Mouse (Mus musculus) liver, adult 2 months (tissue): ENCODE data around the gene Nit2. TPM values are rescaled to one million over a fixed set of nuclear protein-coding genes. Genes with fewer than 3 reads are reported as not detected.

Source experiments
- DNase-seq: peaks from one replicate; pipeline ENCODE4 v3.0.0-alpha.2; 2011; ENCODE audit warnings: low read depth, low spot score; ENCODE audit errors: extremely low read depth
- H3K27ac ChIP-seq: fragments of 200-500 bp; replicated peaks from 2 replicates; pipeline ENCODE4 v1.5.1; 2012; ENCODE audit warnings: low read depth, mild to moderate bottlenecking, control low read depth, inconsistent platforms, low read length; ENCODE audit not compliant: insufficient read depth
- H3K27me3 ChIP-seq: fragments of 200-500 bp; 2 replicates; pipeline ENCODE4 v1.6.1; 2012; ENCODE audit warnings: mild to moderate bottlenecking, moderate library complexity, low read length, inconsistent platforms; ENCODE audit not compliant: control insufficient read depth, insufficient read depth
- H3K36me3 ChIP-seq: fragments of 200-500 bp; 2 replicates; pipeline ENCODE4 v1.6.1; 2012; ENCODE audit warnings: low read length, inconsistent platforms; ENCODE audit not compliant: control insufficient read depth, insufficient read depth
- H3K4me1 ChIP-seq: fragments of 200-500 bp; 2 replicates; pipeline ENCODE4 v1.6.1; 2011; ENCODE audit warnings: low read length; ENCODE audit not compliant: control insufficient read depth, insufficient read depth
- H3K4me3 ChIP-seq: fragments of 200-500 bp; 2 replicates; pipeline ENCODE4 v1.5.1; 2011; ENCODE audit warnings: low read depth, mild to moderate bottlenecking, control low read depth, low read length, moderate library complexity; ENCODE audit not compliant: insufficient read depth
- H3K79me2 ChIP-seq: fragments of 200-500 bp; 2 replicates; pipeline ENCODE4 v1.6.1; 2012; ENCODE audit warnings: inconsistent platforms, mild to moderate bottlenecking, low read length, moderate library complexity; ENCODE audit not compliant: control insufficient read depth, insufficient read depth
- H3K9ac ChIP-seq: fragments of 200-500 bp; 2 replicates; pipeline ENCODE4 v1.6.1; 2012; ENCODE audit warnings: low read depth, mild to moderate bottlenecking, control low read depth, inconsistent platforms, low read length
- CTCF ChIP-seq: fragments of 200-500 bp; IDR thresholded peaks from 2 replicates; pipeline ENCODE4 v1.5.1; 2011; ENCODE audit warnings: low read depth, low read length, control low read depth
- POLR2A ChIP-seq: fragments of 200-500 bp; IDR thresholded peaks from 2 replicates; pipeline ENCODE4 v1.6.1; 2011; ENCODE audit warnings: low read length, control low read depth; ENCODE audit not compliant: insufficient read depth; ENCODE audit errors: extremely low read depth
- WGBS: fragments of 180-500 bp; shearing (Covaris S2); methylation state at CpG from one replicate; pipeline ENCODE4 v1.1.7; 2018; 5-methylcytosine and 5-hydroxymethylcytosine counted together
- polyA plus RNA-seq: library from polyadenylated mRNA; depleted of rRNA; stranded (reverse); fragments of >200 nt; gene quantifications from 2 replicates; pipeline ENCODE4 v1.2.3, GENCODE M21; 2012
- total RNA-seq: library from RNA; depleted of rRNA; stranded (reverse); fragments of >200 nt; gene quantifications from 2 replicates; pipeline ENCODE4 v1.2.3, GENCODE M21; 2014

Gene Nit2
- total and polyA plus RNA-seq, 2 experiments = 172 to 288 TPM

DNA sequence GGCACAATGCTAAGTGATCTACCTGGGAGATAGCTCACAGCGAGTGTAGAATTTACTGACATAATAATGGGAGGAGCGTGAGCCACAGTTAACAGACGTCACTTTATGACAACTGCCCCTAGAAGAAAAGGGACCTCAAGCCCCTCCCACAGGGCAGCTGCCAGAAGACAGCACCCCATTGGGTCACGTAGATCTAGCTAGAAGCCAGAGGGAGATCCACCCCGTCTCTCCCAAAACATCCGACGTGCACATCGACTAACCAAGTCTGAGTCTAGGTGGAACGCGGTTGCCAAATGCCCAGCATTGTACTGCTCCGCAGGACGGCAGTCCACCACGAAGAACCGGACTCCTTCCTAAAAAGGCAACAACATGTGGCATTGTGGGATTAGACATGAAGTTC is 24.1 kb upstream of the Nit2 start:
- Histone ChIP-seq H3K9ac (no peak overlapping the region), H3K27me3 (no peaks in the 10 kb centered on the region), H3K27ac (no peak overlapping the region), H3K4me3 (no peak overlapping the region), H3K79me2 (no peaks in the 10 kb centered on the region), H3K4me1 (peaks cover 3% of the 10 kb centered on the region; the same call in 1 of the 2 replicates), H3K36me3 (peaks cover 31% of the 10 kb centered on the region)
- 97% methylated on average over 14 of the region's 14 CpGs for WGBS
- no peak for TF ChIP-seq POLR2A
- TF ChIP-seq CTCF = no peak
- no peak for DNase-seq

DNA sequence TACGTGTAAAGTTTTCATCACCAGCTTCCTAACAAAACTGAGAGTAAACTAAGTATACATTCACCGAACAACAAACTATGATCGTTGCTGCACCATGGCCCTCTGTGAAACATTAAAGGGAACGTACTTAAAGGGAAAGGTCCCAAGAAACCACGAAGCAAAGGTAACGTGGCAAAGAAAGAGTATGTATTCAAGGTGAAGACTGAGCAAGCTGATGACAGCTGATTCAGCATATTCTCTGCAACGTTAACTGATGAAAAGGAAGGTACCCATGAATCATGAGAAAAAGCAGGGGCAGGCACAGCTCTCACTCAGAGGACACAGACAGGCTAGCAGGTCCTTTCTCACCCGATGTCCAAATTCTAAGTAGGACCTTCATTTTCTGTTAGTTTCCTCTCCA is 23.2 kb upstream of the Nit2 start:
- no peak for DNase-seq
- WGBS = 87% methylated on average over 8 of the region's 8 CpGs
- H3K4me1 ChIP-seq = peaks cover 3% of the 10 kb centered on the region; the same call in 1 of the 2 replicates
- H3K9ac ChIP-seq = no peak overlapping the region
- no peaks in the 10 kb centered on the region for H3K79me2 ChIP-seq
- no peak overlapping the region for H3K4me3 ChIP-seq
- no peak overlapping the region for H3K27ac ChIP-seq
- no peak for TF ChIP-seq CTCF
- TF ChIP-seq POLR2A = no peak
- no peaks in the 10 kb centered on the region for H3K27me3 ChIP-seq
- H3K36me3 ChIP-seq = peaks cover 29% of the 10 kb centered on the region

DNA sequence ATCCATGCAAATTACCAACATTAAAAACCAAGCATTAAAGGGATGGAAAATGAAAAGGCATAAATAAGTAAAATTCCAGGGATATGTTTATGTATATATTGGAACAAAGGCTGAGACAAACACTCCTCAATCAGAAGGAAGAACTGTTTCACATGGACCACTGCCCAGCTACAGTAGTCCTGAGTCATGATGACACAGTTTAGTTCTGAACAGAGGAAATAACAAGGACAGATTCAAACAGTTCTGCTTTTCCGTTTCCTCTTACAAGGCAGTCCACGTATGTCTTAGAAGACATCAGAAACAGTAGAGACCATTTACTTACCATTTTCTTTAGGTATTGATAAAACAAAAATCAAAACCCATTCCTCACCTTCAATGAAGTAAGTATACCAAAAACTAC is 22.4 kb upstream of the Nit2 start:
- DNase-seq = peak; percentile 31
- Histone ChIP-seq H3K27ac (no peak overlapping the region), H3K79me2 (no peaks in the 10 kb centered on the region), H3K4me3 (no peak overlapping the region), H3K4me1 (peaks cover 3% of the 10 kb centered on the region; the same call in 1 of the 2 replicates), H3K27me3 (no peaks in the 10 kb centered on the region), H3K36me3 (peaks cover 22% of the 10 kb centered on the region), H3K9ac (no peak overlapping the region)
- 83% methylated on average over 2 of the region's 2 CpGs for WGBS
- TF ChIP-seq POLR2A = no peak
- no peak for TF ChIP-seq CTCF

DNA sequence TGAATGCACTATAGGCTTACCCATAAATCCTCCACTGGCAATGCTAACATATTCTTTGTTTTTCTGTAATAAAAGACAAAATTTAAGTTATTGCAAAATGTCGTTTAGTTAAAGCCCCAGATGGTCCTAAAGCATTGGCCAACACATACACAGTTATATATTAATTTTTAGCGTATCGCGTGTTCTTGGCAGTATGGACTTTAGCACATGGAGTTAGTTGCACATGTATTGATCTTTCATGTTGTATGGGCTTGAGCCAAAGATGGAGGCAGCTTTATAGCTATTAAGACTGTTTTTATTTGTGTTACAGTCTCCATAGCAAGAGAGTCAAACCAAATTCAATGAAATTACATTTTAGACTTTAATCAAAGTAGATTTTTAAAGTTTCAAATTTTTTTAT is 19.5 kb upstream of the Nit2 start:
- peaks cover 24% of the 10 kb centered on the region for H3K36me3 ChIP-seq

DNA sequence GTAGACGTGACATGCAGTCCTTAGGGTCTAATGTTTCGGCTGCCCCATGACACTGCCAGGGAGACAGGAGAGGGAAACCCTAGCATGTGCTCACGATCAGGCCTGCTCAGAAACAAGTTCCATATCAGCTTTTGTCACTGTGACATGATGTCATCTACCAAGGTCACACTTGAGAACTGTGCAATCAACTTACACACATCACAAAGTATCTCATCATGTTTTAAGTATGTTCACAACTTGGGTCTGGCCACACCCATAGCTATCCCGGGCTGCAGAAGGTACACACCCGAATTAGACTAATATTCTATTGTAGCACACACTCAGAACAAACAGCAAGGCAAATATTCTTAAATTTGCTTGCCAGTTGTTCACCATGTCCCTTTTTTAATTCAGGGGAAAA is 14.9 kb upstream of the Nit2 start:
- Histone ChIP-seq H3K27ac (no peak overlapping the region), H3K9ac (no peak overlapping the region), H3K27me3 (no peaks in the 10 kb centered on the region), H3K4me1 (no peaks in the 10 kb centered on the region), H3K36me3 (peaks cover 22% of the 10 kb centered on the region), H3K79me2 (no peaks in the 10 kb centered on the region), H3K4me3 (no peak overlapping the region)
- TF ChIP-seq CTCF (no peak), POLR2A (no peak)
- WGBS = 87% methylated on average over 5 of the region's 5 CpGs
- DNase-seq = no peak

More for the DNA sequence above, 19.5 kb upstream of the Nit2 start:
- TF ChIP-seq CTCF = no peak
- no peak for TF ChIP-seq POLR2A
- H3K9ac ChIP-seq = no peak overlapping the region
- 28% methylated on average over 4 of the region's 4 CpGs for WGBS
- H3K4me3 ChIP-seq = no peak overlapping the region
- no peak overlapping the region for H3K27ac ChIP-seq
- peak; percentile 58 for DNase-seq
- no peaks in the 10 kb centered on the region for H3K27me3 ChIP-seq
- H3K4me1 ChIP-seq = peaks cover 3% of the 10 kb centered on the region; the same call in 1 of the 2 replicates
- H3K79me2 ChIP-seq = no peaks in the 10 kb centered on the region

DNA sequence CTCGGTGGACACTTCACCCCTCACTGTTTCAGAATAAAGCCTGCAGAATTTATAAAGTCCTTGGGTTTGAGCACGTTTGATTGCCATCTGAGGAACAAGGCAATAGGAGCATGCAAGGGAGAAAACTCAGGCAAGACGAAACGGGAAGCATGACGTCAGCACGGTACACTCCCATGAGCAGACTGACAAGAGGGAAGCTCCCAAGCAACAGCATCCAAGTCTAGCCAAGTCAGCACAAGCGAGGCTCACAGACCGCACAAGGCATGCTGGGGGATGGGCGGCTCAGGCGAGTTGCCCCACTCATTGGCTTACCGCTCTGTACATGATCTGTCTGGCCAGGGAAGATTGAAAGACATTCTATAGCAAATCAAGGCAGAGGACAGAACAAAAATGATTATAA is 14.0 kb upstream of the Nit2 start:
- Histone ChIP-seq H3K27ac (no peak overlapping the region), H3K79me2 (no peaks in the 10 kb centered on the region), H3K4me1 (no peaks in the 10 kb centered on the region), H3K9ac (no peak overlapping the region), H3K36me3 (peaks cover 24% of the 10 kb centered on the region), H3K4me3 (no peak overlapping the region), H3K27me3 (no peaks in the 10 kb centered on the region)
- no peak for TF ChIP-seq CTCF
- TF ChIP-seq POLR2A = no peak
- WGBS = 84% methylated on average over 11 of the region's 11 CpGs
- peak; percentile 45 for DNase-seq
